Mouse (Mus musculus): ENCODE results near the gene Pkp4. TPM values are rescaled to one million over a fixed set of nuclear protein-coding genes. Genes with fewer than 3 reads are reported as not detected.

The Pkp4 gene
- polyA plus RNA-seq, 1 experiment = 21.9 TPM

- Histone ChIP-seq H3K27me3 (ENCODE audit: control insufficient read depth, insufficient read depth, low read length) (no peaks in the 10 kb centered on the region), H3K4me3 (ENCODE audit: extremely low read depth, insufficient read depth, insufficient read length) (no peak overlapping the region), H3K36me3 (ENCODE audit: control insufficient read depth, insufficient read depth, low read length) (no peaks in the 10 kb centered on the region), H3K4me1 (ENCODE audit: control insufficient read depth, insufficient read depth, insufficient read length) (no peaks in the 10 kb centered on the region), H3K27ac (ENCODE audit: insufficient read depth, low read length) (no peak overlapping the region)
- no peak for DNase-seq (ENCODE audit: low read depth in 1 of 2, low spot score in 2 of 2)
- WGBS = 94% methylated on average over 6 of the region's 6 CpGs
- TF ChIP-seq CTCF (IDR thresholded peaks at IDR 0.05; ENCODE audit: extremely low read depth, insufficient read depth, insufficient read length, insufficient replicate concordance) (no peak), POLR2A (IDR thresholded peaks at IDR 0.05; ENCODE audit: low read depth, low read length) (no peak)
Observed at GRCm38 (mm10) chr2:59259346-59259745, 98.7 kb downstream of the Pkp4 start.

- H3K27ac ChIP-seq (ENCODE audit: insufficient read depth, low read length) = no peak overlapping the region
- H3K36me3 ChIP-seq (ENCODE audit: control insufficient read depth, insufficient read depth, low read length) = no peaks in the 10 kb centered on the region
- no peaks in the 10 kb centered on the region for H3K4me1 ChIP-seq (ENCODE audit: control insufficient read depth, insufficient read depth, insufficient read length)
- WGBS = 86% methylated on average over 2 of the region's 2 CpGs
- TF ChIP-seq POLR2A (IDR thresholded peaks at IDR 0.05; ENCODE audit: low read depth, low read length) (no peak), CTCF (IDR thresholded peaks at IDR 0.05; ENCODE audit: extremely low read depth, insufficient read depth, insufficient read length, insufficient replicate concordance) (no peak)
- no peak for DNase-seq (ENCODE audit: low read depth in 1 of 2, low spot score in 2 of 2)
- no peak overlapping the region for H3K4me3 ChIP-seq (ENCODE audit: extremely low read depth, insufficient read depth, insufficient read length)
- no peaks in the 10 kb centered on the region for H3K27me3 ChIP-seq (ENCODE audit: control insufficient read depth, insufficient read depth, low read length)
Observed at GRCm38 (mm10) chr2:59261203-59261602, 100.6 kb downstream of the Pkp4 start.

- no peaks in the 10 kb centered on the region for H3K27me3 ChIP-seq (ENCODE audit: control insufficient read depth, insufficient read depth, low read length)
- no peaks in the 10 kb centered on the region for H3K36me3 ChIP-seq (ENCODE audit: control insufficient read depth, insufficient read depth, low read length)
- H3K27ac ChIP-seq (ENCODE audit: insufficient read depth, low read length) = no peak overlapping the region
- H3K4me3 ChIP-seq (ENCODE audit: extremely low read depth, insufficient read depth, insufficient read length) = no peak overlapping the region
- no peak for DNase-seq (ENCODE audit: low read depth in 1 of 2, low spot score in 2 of 2)
- no peaks in the 10 kb centered on the region for H3K4me1 ChIP-seq (ENCODE audit: control insufficient read depth, insufficient read depth, insufficient read length)
- TF ChIP-seq POLR2A (IDR thresholded peaks at IDR 0.05; ENCODE audit: low read depth, low read length) = no peak
- TF ChIP-seq CTCF (IDR thresholded peaks at IDR 0.05; ENCODE audit: extremely low read depth, insufficient read depth, insufficient read length, insufficient replicate concordance) = no peak
- WGBS = 96% methylated on average over 14 of the region's 14 CpGs
Observed at GRCm38 (mm10) chr2:59266428-59266827, 105.8 kb downstream of the Pkp4 start.

GRCm38 (mm10) chr2:59271835-59272234 is 111.2 kb downstream of the Pkp4 start:
- TF ChIP-seq CTCF (IDR thresholded peaks at IDR 0.05; ENCODE audit: extremely low read depth, insufficient read depth, insufficient read length, insufficient replicate concordance) (no peak), POLR2A (IDR thresholded peaks at IDR 0.05; ENCODE audit: low read depth, low read length) (no peak)
- 80% methylated on average over 8 of the region's 8 CpGs for WGBS

GRCm38 (mm10) chr2:59272713-59273112 is 112.1 kb downstream of the Pkp4 start:
- TF ChIP-seq CTCF (IDR thresholded peaks at IDR 0.05; ENCODE audit: extremely low read depth, insufficient read depth, insufficient read length, insufficient replicate concordance) = no peak
- TF ChIP-seq POLR2A (IDR thresholded peaks at IDR 0.05; ENCODE audit: low read depth, low read length) = no peak
- 89% methylated on average over 6 of the region's 6 CpGs for WGBS
- H3K27me3 ChIP-seq (ENCODE audit: control insufficient read depth, insufficient read depth, low read length) = no peaks in the 10 kb centered on the region
- H3K4me1 ChIP-seq (ENCODE audit: control insufficient read depth, insufficient read depth, insufficient read length) = no peaks in the 10 kb centered on the region
- H3K27ac ChIP-seq (ENCODE audit: insufficient read depth, low read length) = no peak overlapping the region
- no peaks in the 10 kb centered on the region for H3K36me3 ChIP-seq (ENCODE audit: control insufficient read depth, insufficient read depth, low read length)
- no peak overlapping the region for H3K4me3 ChIP-seq (ENCODE audit: extremely low read depth, insufficient read depth, insufficient read length)
- DNase-seq (ENCODE audit: low read depth in 1 of 2, low spot score in 2 of 2) = no peak

More at GRCm38 (mm10) chr2:59271835-59272234, 111.2 kb downstream of the Pkp4 start:
- Histone ChIP-seq H3K27ac (ENCODE audit: insufficient read depth, low read length) (no peak overlapping the region), H3K4me3 (ENCODE audit: extremely low read depth, insufficient read depth, insufficient read length) (no peak overlapping the region), H3K4me1 (ENCODE audit: control insufficient read depth, insufficient read depth, insufficient read length) (no peaks in the 10 kb centered on the region), H3K36me3 (ENCODE audit: control insufficient read depth, insufficient read depth, low read length) (no peaks in the 10 kb centered on the region), H3K27me3 (ENCODE audit: control insufficient read depth, insufficient read depth, low read length) (no peaks in the 10 kb centered on the region)
- no peak for DNase-seq (ENCODE audit: low read depth in 1 of 2, low spot score in 2 of 2)

GRCm38 (mm10) chr2:59280914-59281562 is 120.4 kb downstream of the Pkp4 start:
- H3K36me3 ChIP-seq (ENCODE audit: control insufficient read depth, insufficient read depth, low read length) = no peaks in the 10 kb centered on the region
- no peaks in the 10 kb centered on the region for H3K27me3 ChIP-seq (ENCODE audit: control insufficient read depth, insufficient read depth, low read length)
- TF ChIP-seq POLR2A (IDR thresholded peaks at IDR 0.05; ENCODE audit: low read depth, low read length) = no peak
- TF ChIP-seq CTCF (IDR thresholded peaks at IDR 0.05; ENCODE audit: extremely low read depth, insufficient read depth, insufficient read length, insufficient replicate concordance) = no peak
- H3K27ac ChIP-seq (ENCODE audit: insufficient read depth, low read length) = no peak overlapping the region
- no peak overlapping the region for H3K4me3 ChIP-seq (ENCODE audit: extremely low read depth, insufficient read depth, insufficient read length)
- 96% methylated on average over 7 of the region's 7 CpGs for WGBS
- DNase-seq (ENCODE audit: low read depth in 1 of 2, low spot score in 2 of 2) = no peak
- H3K4me1 ChIP-seq (ENCODE audit: control insufficient read depth, insufficient read depth, insufficient read length) = no peaks in the 10 kb centered on the region; the same call in 1 of the 2 replicates

- no peak overlapping the region for H3K4me3 ChIP-seq (ENCODE audit: extremely low read depth, insufficient read depth, insufficient read length)
- DNase-seq (ENCODE audit: low read depth in 1 of 2, low spot score in 2 of 2) = no peak
- no peak for TF ChIP-seq POLR2A (IDR thresholded peaks at IDR 0.05; ENCODE audit: low read depth, low read length)
- no peak for TF ChIP-seq CTCF (IDR thresholded peaks at IDR 0.05; ENCODE audit: extremely low read depth, insufficient read depth, insufficient read length, insufficient replicate concordance)
- WGBS = 90% methylated on average over 6 of the region's 6 CpGs
- H3K27ac ChIP-seq (ENCODE audit: insufficient read depth, low read length) = no peak overlapping the region
- H3K4me1 ChIP-seq (ENCODE audit: control insufficient read depth, insufficient read depth, insufficient read length) = no peaks in the 10 kb centered on the region; the same call in 1 of the 2 replicates
- no peaks in the 10 kb centered on the region for H3K36me3 ChIP-seq (ENCODE audit: control insufficient read depth, insufficient read depth, low read length)
- no peaks in the 10 kb centered on the region for H3K27me3 ChIP-seq (ENCODE audit: control insufficient read depth, insufficient read depth, low read length)
Observed at GRCm38 (mm10) chr2:59282966-59283365, 122.3 kb downstream of the Pkp4 start.

All from spleen, adult 2 months (tissue).